35 mouse cellular contexts compared by ENCODE assay signal in the genomic region with DNA sequence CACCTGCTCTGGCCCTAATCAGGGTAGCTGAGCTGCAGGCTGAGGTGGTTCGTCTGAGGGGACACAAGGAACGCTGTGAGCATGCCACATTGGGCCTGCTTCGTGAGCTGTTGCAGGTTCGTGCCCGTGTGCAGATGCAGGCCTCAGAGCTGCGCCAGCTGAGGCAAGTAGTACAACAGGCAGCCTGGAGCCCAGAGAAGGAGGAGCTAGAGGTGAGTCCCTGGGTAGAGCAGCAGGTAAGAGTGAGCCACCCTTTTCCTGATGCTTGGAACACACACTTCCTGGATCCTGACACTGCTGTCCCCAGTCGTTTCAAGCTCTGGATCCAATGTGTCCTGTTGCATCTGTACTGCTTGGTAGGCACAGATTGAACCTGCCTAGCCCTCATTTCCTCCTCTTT. TPM values are rescaled to one million over a fixed set of nuclear protein-coding genes. Genes with fewer than 3 reads are reported as not detected.
DNase-seq lines count a peak whose midpoint lies in the region; ATAC-seq and TF ChIP-seq lines count a peak whose summit lies in the region.
"Had no signal": no experiment of that assay in that cellular context is flagged by ENCODE, and none has a peak within 500 bp of the region (broad histone marks: within the 10 kb centered on the region; RNA-seq: fewer than 3 reads in every experiment).

No protein-coding gene starts in this region.

- TF ChIP-seq EP300 in stomach, postnatal 0 days (optimal IDR thresholded peaks at IDR 0.05), result no peak

- ATAC-seq in limb, embryonic 12.5 days (ENCODE audit: insufficient number of reproducible peaks, insufficient read depth, low FRiP score, low TSS enrichment, low read depth), result no peak
- ATAC-seq in stomach, embryonic 14.5 days (ENCODE audit: insufficient number of reproducible peaks, insufficient read depth, low FRiP score, low read depth), result 0 out of 2 replicates have a peak, but pooled peaks have one; percentile 21
- ATAC-seq in stomach, postnatal 0 days (ENCODE audit: low FRiP score, low TSS enrichment), result peak; percentile 58
- ATAC-seq in hindbrain, postnatal 0 days, result no peak
- ATAC-seq: forebrain, embryonic 14.5 days; forebrain, postnatal 0 days; hindbrain, embryonic 16.5 days had no signal

- no peaks in the 10 kb centered on the region for H3K9me3 ChIP-seq in limb, embryonic 12.5 days
- no peaks in the 10 kb centered on the region for H3K9me3 ChIP-seq in limb, embryonic 10.5 days (replicated peaks)
- H3K9me3 ChIP-seq in stomach, embryonic 14.5 days (ENCODE audit: control insufficient read depth, low read depth, low read length), result no peaks in the 10 kb centered on the region
- no peaks in the 10 kb centered on the region for H3K9me3 ChIP-seq in stomach, postnatal 0 days (ENCODE audit: control insufficient read depth, low read length)
- no peaks in the 10 kb centered on the region for H3K9me3 ChIP-seq in hindbrain, postnatal 0 days (ENCODE audit: low read length)
- H3K9me3 ChIP-seq: G1E; heart, embryonic 12.5 days; heart, embryonic 15.5 days; hindbrain, embryonic 10.5 days; hindbrain, embryonic 13.5 days had no signal

- H3K27me3 ChIP-seq in limb, embryonic 12.5 days, result no peaks in the 10 kb centered on the region
- H3K27me3 ChIP-seq in limb, embryonic 10.5 days (ENCODE audit: low read depth, poor library complexity, severe bottlenecking), result no peaks in the 10 kb centered on the region
- H3K27me3 ChIP-seq in testis, adult 2 months (ENCODE audit: control insufficient read depth, insufficient read depth, low read length), result no peaks in the 10 kb centered on the region
- no peaks in the 10 kb centered on the region for H3K27me3 ChIP-seq in stomach, embryonic 14.5 days (ENCODE audit: control insufficient read depth, insufficient read depth, low read length)
- H3K27me3 ChIP-seq in stomach, postnatal 0 days (ENCODE audit: control insufficient read depth, insufficient read depth, low read length), result no peaks in the 10 kb centered on the region
- H3K27me3 ChIP-seq in hindbrain, postnatal 0 days (ENCODE audit: insufficient read depth, low read length), result no peaks in the 10 kb centered on the region
- H3K27me3 ChIP-seq: heart, embryonic 12.5 days; heart, embryonic 15.5 days; hindbrain, embryonic 13.5 days had no signal

- TF ChIP-seq POLR2A in testis, adult 2 months (IDR thresholded peaks at IDR 0.05; ENCODE audit: control insufficient read depth, low read depth, low read length), result no peak

- H3K4me2 ChIP-seq in limb, embryonic 12.5 days, result no peak overlapping the region
- H3K4me2 ChIP-seq in stomach, embryonic 14.5 days (replicated peaks; ENCODE audit: low read depth, low read length), result no peak overlapping the region
- no peak overlapping the region for H3K4me2 ChIP-seq in stomach, postnatal 0 days (replicated peaks; ENCODE audit: low read depth)
- H3K4me2 ChIP-seq in hindbrain, postnatal 0 days (ENCODE audit: low read depth, low read length), result no peak overlapping the region
- H3K4me2 ChIP-seq: heart, embryonic 12.5 days; heart, embryonic 15.5 days; hindbrain, embryonic 13.5 days had no signal

- no peak for TF ChIP-seq CTCF in testis, adult 2 months (IDR thresholded peaks at IDR 0.05; ENCODE audit: control insufficient read depth, insufficient read depth, insufficient replicate concordance, low read depth, low read length)
- no peak for TF ChIP-seq CTCF in stomach, postnatal 0 days (IDR thresholded peaks at IDR 0.05; ENCODE audit: low read depth)
- TF ChIP-seq CTCF in hindbrain, postnatal 0 days (IDR thresholded peaks at IDR 0.05; ENCODE audit: low read depth), result no peak

- H3K27ac ChIP-seq in limb, embryonic 12.5 days, result no peak overlapping the region
- no peak overlapping the region for H3K27ac ChIP-seq in limb, embryonic 10.5 days
- H3K27ac ChIP-seq in testis, adult 2 months (ENCODE audit: control insufficient read depth, insufficient read depth, low read depth, low read length), result no peak overlapping the region
- H3K27ac ChIP-seq in stomach, embryonic 14.5 days (ENCODE audit: low read length), result peak overlapping the region; percentile 39; the same call in 1 of the 2 replicates
- H3K27ac ChIP-seq in stomach, postnatal 0 days (replicated peaks), result no peak overlapping the region
- no peak overlapping the region for H3K27ac ChIP-seq in hindbrain, postnatal 0 days
- H3K27ac ChIP-seq: gastrocnemius, adult 2 months; heart, embryonic 15.5 days; hindbrain, embryonic 10.5 days; hindbrain, embryonic 13.5 days had no signal

- H3K4me3 ChIP-seq in limb, embryonic 12.5 days (replicated peaks), result no peak overlapping the region
- H3K4me3 ChIP-seq in limb, embryonic 10.5 days, result no peak overlapping the region
- peak overlapping the region; percentile 88 for H3K4me3 ChIP-seq in testis, adult 2 months (ENCODE audit: control insufficient read depth, low read depth, low read length)
- no peak overlapping the region for H3K4me3 ChIP-seq in stomach, embryonic 14.5 days (ENCODE audit: low read depth, low read length)
- H3K4me3 ChIP-seq in stomach, postnatal 0 days (ENCODE audit: low read depth, low read length), result no peak overlapping the region
- H3K4me3 ChIP-seq in hindbrain, postnatal 0 days (ENCODE audit: low read length), result no peak overlapping the region
- H3K4me3 ChIP-seq: gastrocnemius, adult 2 months; heart, embryonic 12.5 days; heart, embryonic 15.5 days; hindbrain, embryonic 10.5 days; hindbrain, embryonic 13.5 days had no signal

- peaks cover 30% of the 10 kb centered on the region for H3K36me3 ChIP-seq in limb, embryonic 12.5 days
- H3K36me3 ChIP-seq in limb, embryonic 10.5 days, result peaks cover 32% of the 10 kb centered on the region
- peaks cover 1% of the 10 kb centered on the region for H3K36me3 ChIP-seq in testis, adult 2 months (ENCODE audit: control insufficient read depth, insufficient read depth, low read length)
- H3K36me3 ChIP-seq in stomach, embryonic 14.5 days (ENCODE audit: control insufficient read depth, insufficient read depth, low read length), result peaks cover 12% of the 10 kb centered on the region
- H3K36me3 ChIP-seq in stomach, postnatal 0 days (ENCODE audit: control insufficient read depth, insufficient read depth, low read length), result no peaks in the 10 kb centered on the region; the same call in 1 of the 2 replicates
- H3K36me3 ChIP-seq in hindbrain, postnatal 0 days (ENCODE audit: insufficient read depth, low read length), result peaks cover 29% of the 10 kb centered on the region

- no peak for DNase-seq in limb, embryonic 10.5 days (ENCODE audit: low spot score)
- DNase-seq in testis, postnatal 10 days (ENCODE audit: low spot score), result no peak
- no peak for DNase-seq in stomach, postnatal 0 days (ENCODE audit: low spot score)
- no peak for DNase-seq in hindbrain, postnatal 0 days (ENCODE audit: low spot score)
- DNase-seq in kidney, postnatal 14 days, result no peak
- DNase-seq: adrenal gland, adult 2 months; adrenal gland, postnatal 14 days; B cell, adult 2 months; cerebellum, adult 11 months; cerebellum, adult 2 months; cerebellum, adult 9-11 months; cerebellum, postnatal 25 days; forebrain, postnatal 0 days; gastrocnemius, adult 2 months; gastrocnemius, postnatal 14 days; heart, adult 11 months; heart, postnatal 10 days; heart, postnatal 36 days had no signal

- WGBS in limb, embryonic 12.5 days, result 72% methylated on average over 7 of the region's 7 CpGs
- 79% methylated on average over 7 of the region's 7 CpGs for WGBS in limb, embryonic 10.5 days
- 67% methylated on average over 7 of the region's 7 CpGs for WGBS in stomach, embryonic 14.5 days
- WGBS in stomach, postnatal 0 days, result 52% methylated on average over 7 of the region's 7 CpGs
- WGBS in hindbrain, postnatal 0 days, result 78% methylated on average over 7 of the region's 7 CpGs

- H3K9ac ChIP-seq in limb, embryonic 12.5 days (replicated peaks), result 0 out of 2 replicates have a peak overlapping the region, but pooled peaks have one; percentile 8
- no peak overlapping the region for H3K9ac ChIP-seq in stomach, embryonic 14.5 days (replicated peaks; ENCODE audit: low read depth, low read length)
- H3K9ac ChIP-seq in stomach, postnatal 0 days (ENCODE audit: low read length), result no peak overlapping the region
- H3K9ac ChIP-seq in hindbrain, postnatal 0 days (replicated peaks; ENCODE audit: low read length), result no peak overlapping the region
- H3K9ac ChIP-seq: forebrain, postnatal 0 days; heart, embryonic 12.5 days; heart, embryonic 15.5 days; hindbrain, embryonic 13.5 days had no signal

- no peaks in the 10 kb centered on the region for H3K4me1 ChIP-seq in limb, embryonic 12.5 days (replicated peaks)
- 0 out of 2 replicates have a peak, but pooled peaks cover 3% of the 10 kb centered on the region for H3K4me1 ChIP-seq in limb, embryonic 10.5 days
- peaks cover 17% of the 10 kb centered on the region for H3K4me1 ChIP-seq in testis, adult 2 months (ENCODE audit: control insufficient read depth, insufficient read depth, low read length)
- H3K4me1 ChIP-seq in stomach, embryonic 14.5 days (ENCODE audit: control insufficient read depth, insufficient read depth, low read length), result peaks cover 6% of the 10 kb centered on the region; the same call in 1 of the 2 replicates
- no peaks in the 10 kb centered on the region for H3K4me1 ChIP-seq in stomach, postnatal 0 days (replicated peaks; ENCODE audit: control insufficient read depth, insufficient read depth)
- H3K4me1 ChIP-seq in hindbrain, postnatal 0 days (ENCODE audit: insufficient read depth, low read length), result no peaks in the 10 kb centered on the region
- H3K4me1 ChIP-seq: heart, embryonic 15.5 days; hindbrain, embryonic 10.5 days; hindbrain, embryonic 13.5 days had no signal

RNA-seq across cellular contexts. Expression of gene Ccdc154, which starts 1.1 kb away (rescaled TPM):
- polyA plus RNA-seq in limb, embryonic 12.5 days (2016; fragmentation: Nextera tagmentation; extraction: Ambion mirVana), result not detected in 2 replicates
- not detected in 2 replicates for polyA plus RNA-seq in limb, embryonic 10.5 days (2016; fragmentation: Nextera tagmentation; extraction: Ambion mirVana)
- polyA plus RNA-seq in testis, adult 2 months (2012; rRNA removed), result 22.6 and 23.5 TPM in 2 replicates
- polyA plus RNA-seq in stomach, embryonic 14.5 days (2014; fragmentation: Nextera tagmentation; extraction: Ambion mirVana), result 0.41 and 0.43 TPM in 2 replicates
- polyA plus RNA-seq in stomach, postnatal 0 days (2015; fragmentation: Nextera tagmentation; extraction: Ambion mirVana), result 0.80 and 0.84 TPM in 2 replicates
- not detected in 2 replicates for total RNA-seq in hindbrain, postnatal 0 days (2014; rRNA removed)
- not detected in 2 replicates for polyA plus RNA-seq in hindbrain, postnatal 0 days (2015; fragmentation: Nextera tagmentation; extraction: Ambion mirVana)
- total RNA-seq: adrenal gland, postnatal 14 days; gastrocnemius, adult 2 months; gastrocnemius, postnatal 14 days; heart, adult 8-10 months; heart, postnatal 36 days had no signal
- polyA plus RNA-seq: embryonic facial prominence, embryonic 14.5 days; forebrain, embryonic 14.5 days; forebrain, postnatal 0 days; G1E; heart, embryonic 12.5 days; heart, embryonic 15.5 days; hindbrain, embryonic 10.5 days; hindbrain, embryonic 13.5 days; hindbrain, embryonic 16.5 days had no signal

RNA-seq across cellular contexts. Expression of gene Gm38655, which starts 11.9 kb away (rescaled TPM):
- not detected in 2 replicates for polyA plus RNA-seq in limb, embryonic 12.5 days (2016; fragmentation: Nextera tagmentation; extraction: Ambion mirVana)
- polyA plus RNA-seq in limb, embryonic 10.5 days (2016; fragmentation: Nextera tagmentation; extraction: Ambion mirVana), result not detected in 2 replicates
- 0.36 and 0.83 TPM in 2 replicates for polyA plus RNA-seq in testis, adult 2 months (2012; rRNA removed)
- 3.3 and 4.2 TPM in 2 replicates for polyA plus RNA-seq in stomach, embryonic 14.5 days (2014; fragmentation: Nextera tagmentation; extraction: Ambion mirVana)
- 5.8 and 6.0 TPM in 2 replicates for polyA plus RNA-seq in stomach, postnatal 0 days (2015; fragmentation: Nextera tagmentation; extraction: Ambion mirVana)
- total RNA-seq in hindbrain, postnatal 0 days (2014; rRNA removed), result not detected in 2 replicates
- not detected in 2 replicates for polyA plus RNA-seq in hindbrain, postnatal 0 days (2015; fragmentation: Nextera tagmentation; extraction: Ambion mirVana)
- total RNA-seq: adrenal gland, adult 2 months; CH12.LX; common myeloid progenitor, adult 5-6 weeks; forebrain, postnatal 0 days; G1E; gastrocnemius, adult 2 months; gastrocnemius, postnatal 14 days; gastrocnemius, postnatal 4 days; heart, adult 8-10 months; heart, postnatal 10 days; heart, postnatal 36 days had no signal
- polyA plus RNA-seq: adrenal gland, adult 2 months; cerebellum, adult 2 months; forebrain, embryonic 11.5 days; forebrain, embryonic 14.5 days; forebrain, postnatal 0 days; frontal cortex, adult 2 months; heart, embryonic 12.5 days; hindbrain, embryonic 10.5 days; hindbrain, embryonic 13.5 days; hindbrain, embryonic 16.5 days had no signal

RNA-seq across cellular contexts. Expression of gene BC003965, which starts 21.0 kb away (rescaled TPM):
- polyA plus RNA-seq in limb, embryonic 12.5 days (2016; fragmentation: Nextera tagmentation; extraction: Ambion mirVana), result 35.5 and 35.7 TPM in 2 replicates
- 36.0 and 38.5 TPM in 2 replicates for polyA plus RNA-seq in limb, embryonic 10.5 days (2016; fragmentation: Nextera tagmentation; extraction: Ambion mirVana)
- polyA plus RNA-seq in testis, adult 2 months (2012; rRNA removed), result 4.6 and 5.0 TPM in 2 replicates
- polyA plus RNA-seq in stomach, embryonic 14.5 days (2014; fragmentation: Nextera tagmentation; extraction: Ambion mirVana), result 31.5 and 32.4 TPM in 2 replicates
- polyA plus RNA-seq in stomach, postnatal 0 days (2015; fragmentation: Nextera tagmentation; extraction: Ambion mirVana), result 23.1 and 23.6 TPM in 2 replicates
- total RNA-seq in hindbrain, postnatal 0 days (2014; rRNA removed), result 15.7 and 19.9 TPM in 2 replicates
- polyA plus RNA-seq in hindbrain, postnatal 0 days (2015; fragmentation: Nextera tagmentation; extraction: Ambion mirVana), result 27.4 and 29.9 TPM in 2 replicates

RNA-seq across cellular contexts. Expression of gene Unkl, which starts 24.8 kb away (rescaled TPM):
- polyA plus RNA-seq in limb, embryonic 12.5 days (2016; fragmentation: Nextera tagmentation; extraction: Ambion mirVana), result 10.3 and 10.5 TPM in 2 replicates
- 9.1 and 10.0 TPM in 2 replicates for polyA plus RNA-seq in limb, embryonic 10.5 days (2016; fragmentation: Nextera tagmentation; extraction: Ambion mirVana)
- polyA plus RNA-seq in testis, adult 2 months (2012; rRNA removed), result 11.2 and 11.7 TPM in 2 replicates
- polyA plus RNA-seq in stomach, embryonic 14.5 days (2014; fragmentation: Nextera tagmentation; extraction: Ambion mirVana), result 5.7 and 6.8 TPM in 2 replicates
- 3.0 and 3.1 TPM in 2 replicates for polyA plus RNA-seq in stomach, postnatal 0 days (2015; fragmentation: Nextera tagmentation; extraction: Ambion mirVana)
- total RNA-seq in hindbrain, postnatal 0 days (2014; rRNA removed), result 39.6 and 43.3 TPM in 2 replicates
- 14.1 and 15.1 TPM in 2 replicates for polyA plus RNA-seq in hindbrain, postnatal 0 days (2015; fragmentation: Nextera tagmentation; extraction: Ambion mirVana)

RNA-seq across cellular contexts. Expression of gene Clcn7, which starts 30.2 kb away (rescaled TPM):
- 24.6 and 26.0 TPM in 2 replicates for polyA plus RNA-seq in limb, embryonic 12.5 days (2016; fragmentation: Nextera tagmentation; extraction: Ambion mirVana)
- polyA plus RNA-seq in limb, embryonic 10.5 days (2016; fragmentation: Nextera tagmentation; extraction: Ambion mirVana), result 21.3 and 26.5 TPM in 2 replicates
- 14.1 and 14.8 TPM in 2 replicates for polyA plus RNA-seq in testis, adult 2 months (2012; rRNA removed)
- polyA plus RNA-seq in stomach, embryonic 14.5 days (2014; fragmentation: Nextera tagmentation; extraction: Ambion mirVana), result 19.7 and 20.4 TPM in 2 replicates
- polyA plus RNA-seq in stomach, postnatal 0 days (2015; fragmentation: Nextera tagmentation; extraction: Ambion mirVana), result 10.5 and 11.5 TPM in 2 replicates
- total RNA-seq in hindbrain, postnatal 0 days (2014; rRNA removed), result 34.9 and 40.6 TPM in 2 replicates
- polyA plus RNA-seq in hindbrain, postnatal 0 days (2015; fragmentation: Nextera tagmentation; extraction: Ambion mirVana), result 22.9 and 23.3 TPM in 2 replicates

Comparison
In these comparisons a context has a peak if more than half of its experiments do, and no peak if none do; other contexts are left out.
1. ATAC-seq: peak in stomach, embryonic 14.5 days (single experiment) and stomach, postnatal 0 days (single experiment); none in limb, embryonic 12.5 days (single experiment) and hindbrain, postnatal 0 days (single experiment).
2. RNA of gene Ccdc154, which starts 1.1 kb away (polyA plus RNA-seq): 22.6 to 23.5 TPM in testis, adult 2 months; 0.80 to 0.84 TPM in stomach, postnatal 0 days, 0.41 to 0.43 TPM in stomach, embryonic 14.5 days, not detected in limb, embryonic 12.5 days, not detected in hindbrain, postnatal 0 days and not detected in limb, embryonic 10.5 days; every median in the first group is over 10 times any median in the second.